ENCODE assay signal across 8 mouse cellular contexts in genomic region chr5:21646133-21646491, GRCm38 (mm10). TPM values are rescaled to one million over a fixed set of nuclear protein-coding genes. Genes with fewer than 3 reads are reported as not detected.
DNase-seq lines count a peak whose midpoint lies in the region; ATAC-seq and TF ChIP-seq lines count a peak whose summit lies in the region.

No protein-coding gene starts in this region.

- TF ChIP-seq CTCF in intestine, postnatal 0 days (IDR thresholded peaks at IDR 0.05; ENCODE audit: low read depth), result no peak

- peak overlapping the region; percentile 90 for H3K27ac ChIP-seq in lung, embryonic 15.5 days
- peak overlapping the region; percentile 29 for H3K27ac ChIP-seq in embryonic facial prominence, embryonic 11.5 days (replicated peaks; ENCODE audit: low read depth, low read length)
- H3K27ac ChIP-seq in intestine, postnatal 0 days (ENCODE audit: low read depth, low read length), result peak overlapping the region; percentile 82
- H3K27ac ChIP-seq in neural tube, embryonic 15.5 days (replicated peaks), result peak overlapping the region; percentile 91

- no peaks in the 10 kb centered on the region for H3K9me3 ChIP-seq in lung, embryonic 15.5 days
- no peaks in the 10 kb centered on the region for H3K9me3 ChIP-seq in embryonic facial prominence, embryonic 11.5 days (replicated peaks; ENCODE audit: control insufficient read depth, low read length)
- H3K9me3 ChIP-seq in intestine, postnatal 0 days (ENCODE audit: control insufficient read depth), result no peaks in the 10 kb centered on the region
- no peaks in the 10 kb centered on the region for H3K9me3 ChIP-seq in neural tube, embryonic 15.5 days (replicated peaks)

- peaks cover 12% of the 10 kb centered on the region for H3K4me1 ChIP-seq in lung, embryonic 15.5 days
- H3K4me1 ChIP-seq in embryonic facial prominence, embryonic 11.5 days (ENCODE audit: control insufficient read depth, insufficient read depth, low read length), result no peaks in the 10 kb centered on the region
- H3K4me1 ChIP-seq in intestine, postnatal 0 days (replicated peaks; ENCODE audit: control insufficient read depth, insufficient read depth, low read length), result no peaks in the 10 kb centered on the region
- peaks cover 25% of the 10 kb centered on the region for H3K4me1 ChIP-seq in neural tube, embryonic 15.5 days

- ATAC-seq in lung, embryonic 15.5 days (ENCODE audit: borderline replicate concordance, extremely low read depth, low FRiP score, low TSS enrichment), result no peak
- peak; percentile 66; the same call in 1 of the 2 replicates for ATAC-seq in embryonic facial prominence, embryonic 11.5 days (replicated peaks; ENCODE audit: insufficient number of reproducible peaks, low FRiP score, low TSS enrichment, low read depth)
- ATAC-seq in intestine, postnatal 0 days, result no peak
- ATAC-seq in neural tube, embryonic 15.5 days (ENCODE audit: low FRiP score), result no peak

- H3K27me3 ChIP-seq in lung, embryonic 15.5 days, result no peaks in the 10 kb centered on the region
- no peaks in the 10 kb centered on the region for H3K27me3 ChIP-seq in embryonic facial prominence, embryonic 11.5 days (ENCODE audit: control insufficient read depth, insufficient read depth, low read length)
- no peaks in the 10 kb centered on the region for H3K27me3 ChIP-seq in intestine, postnatal 0 days (replicated peaks; ENCODE audit: control insufficient read depth, insufficient read depth, low read length)
- H3K27me3 ChIP-seq in neural tube, embryonic 15.5 days (replicated peaks), result no peaks in the 10 kb centered on the region

- DNase-seq in lung, postnatal 10 days, result no peak
- peak; percentile 26 for DNase-seq in embryonic facial prominence, embryonic 11.5 days (ENCODE audit: low spot score)
- no peak for DNase-seq in cerebellum, adult 8-10 months
- DNase-seq in layer of hippocampus, adult 9-11 months, result no peak
- DNase-seq in natural killer cell, adult 2 months (ENCODE audit: low spot score in 2 of 2), result no peak

- H3K4me2 ChIP-seq in lung, embryonic 15.5 days, result peak overlapping the region; percentile 77
- H3K4me2 ChIP-seq in embryonic facial prominence, embryonic 11.5 days (ENCODE audit: low read depth, low read length), result peak overlapping the region; percentile 75
- H3K4me2 ChIP-seq in intestine, postnatal 0 days (replicated peaks; ENCODE audit: low read depth), result peak overlapping the region; percentile 83
- peak overlapping the region; percentile 73 for H3K4me2 ChIP-seq in neural tube, embryonic 15.5 days

- H3K4me3 ChIP-seq in lung, embryonic 15.5 days, result peak overlapping the region; percentile 78
- peak overlapping the region; percentile 79 for H3K4me3 ChIP-seq in embryonic facial prominence, embryonic 11.5 days (ENCODE audit: low read depth, low read length)
- peak overlapping the region; percentile 80 for H3K4me3 ChIP-seq in intestine, postnatal 0 days (ENCODE audit: low read depth, low read length)
- peak overlapping the region; percentile 87 for H3K4me3 ChIP-seq in neural tube, embryonic 15.5 days (replicated peaks)

- WGBS in lung, embryonic 15.5 days, result 1% methylated on average over 25 of the region's 25 CpGs
- WGBS in embryonic facial prominence, embryonic 11.5 days, result under 1% methylated on average over 25 of the region's 25 CpGs
- WGBS in intestine, postnatal 0 days, result under 1% methylated on average over 24 of the region's 25 CpGs
- under 1% methylated on average over 25 of the region's 25 CpGs for WGBS in neural tube, embryonic 15.5 days

- H3K9ac ChIP-seq in lung, embryonic 15.5 days, result peak overlapping the region; percentile 68
- peak overlapping the region; percentile 81 for H3K9ac ChIP-seq in embryonic facial prominence, embryonic 11.5 days (replicated peaks; ENCODE audit: low read length)
- peak overlapping the region; percentile 69 for H3K9ac ChIP-seq in intestine, postnatal 0 days (ENCODE audit: low read depth, low read length)
- peak overlapping the region; percentile 91 for H3K9ac ChIP-seq in neural tube, embryonic 15.5 days (replicated peaks)

- H3K36me3 ChIP-seq in lung, embryonic 15.5 days, result peaks cover 25% of the 10 kb centered on the region
- peaks cover 8% of the 10 kb centered on the region for H3K36me3 ChIP-seq in embryonic facial prominence, embryonic 11.5 days (replicated peaks; ENCODE audit: control insufficient read depth, insufficient read depth, low read depth, low read length)
- H3K36me3 ChIP-seq in intestine, postnatal 0 days (ENCODE audit: control insufficient read depth, insufficient read depth), result peaks cover 22% of the 10 kb centered on the region
- H3K36me3 ChIP-seq in neural tube, embryonic 15.5 days, result peaks cover 31% of the 10 kb centered on the region

RNA-seq across cellular contexts. Expression of gene Armc10, which starts 0.5 kb away (rescaled TPM):
- polyA plus RNA-seq in lung, embryonic 15.5 days (2015; fragmentation: Nextera tagmentation; extraction: Ambion mirVana), result 41.8 and 42.8 TPM in 2 replicates
- polyA plus RNA-seq in embryonic facial prominence, embryonic 11.5 days (2014; fragmentation: Nextera tagmentation; extraction: Ambion mirVana), result 83.6 and 92.8 TPM in 2 replicates
- 15.0 and 15.6 TPM in 2 replicates for polyA plus RNA-seq in intestine, postnatal 0 days (2015; fragmentation: Nextera tagmentation; extraction: Ambion mirVana)
- polyA plus RNA-seq in neural tube, embryonic 15.5 days (2015; fragmentation: Nextera tagmentation; extraction: Ambion mirVana), result 41.3 and 44.2 TPM in 2 replicates

RNA-seq across cellular contexts. Expression of gene Fbxl13, which starts 0.7 kb away (rescaled TPM):
- 0.72 and 0.91 TPM in 2 replicates for polyA plus RNA-seq in lung, embryonic 15.5 days (2015; fragmentation: Nextera tagmentation; extraction: Ambion mirVana)
- 0.11 TPM in 2 replicates for polyA plus RNA-seq in embryonic facial prominence, embryonic 11.5 days (2014; fragmentation: Nextera tagmentation; extraction: Ambion mirVana)
- polyA plus RNA-seq in intestine, postnatal 0 days (2015; fragmentation: Nextera tagmentation; extraction: Ambion mirVana), result 0.07 and 0.08 TPM in 2 replicates
- polyA plus RNA-seq in neural tube, embryonic 15.5 days (2015; fragmentation: Nextera tagmentation; extraction: Ambion mirVana), result 0.08 and 0.13 TPM in 2 replicates

RNA-seq across cellular contexts. Expression of gene Napepld, which starts 55.1 kb away (rescaled TPM):
- 4.0 and 4.9 TPM in 2 replicates for polyA plus RNA-seq in lung, embryonic 15.5 days (2015; fragmentation: Nextera tagmentation; extraction: Ambion mirVana)
- 4.9 and 5.5 TPM in 2 replicates for polyA plus RNA-seq in embryonic facial prominence, embryonic 11.5 days (2014; fragmentation: Nextera tagmentation; extraction: Ambion mirVana)
- 2.1 and 2.3 TPM in 2 replicates for polyA plus RNA-seq in intestine, postnatal 0 days (2015; fragmentation: Nextera tagmentation; extraction: Ambion mirVana)
- 2.1 and 3.3 TPM in 2 replicates for polyA plus RNA-seq in neural tube, embryonic 15.5 days (2015; fragmentation: Nextera tagmentation; extraction: Ambion mirVana)

Comparison
In these comparisons a context has a peak if more than half of its experiments do, and no peak if none do; other contexts are left out.
1. H3K27ac ChIP-seq: peak in every context shown above with its lines; median percentile 91 in neural tube, embryonic 15.5 days; 90 in lung, embryonic 15.5 days; 82 in intestine, postnatal 0 days; 29 in embryonic facial prominence, embryonic 11.5 days.